Mouse (Mus musculus) C2C12 (cell line): ENCODE data around the gene Map3k12. TPM values are rescaled to one million over a fixed set of nuclear protein-coding genes. Genes with fewer than 3 reads are reported as not detected.

Experiments used
- H3K27me3 ChIP-seq: one replicate; pipeline ENCODE4 v1.6.1; 2011; ENCODE audit not compliant: control insufficient read depth, insufficient read depth, insufficient read length
- H3K36me3 ChIP-seq: one replicate; pipeline ENCODE4 v1.6.1; 2011; ENCODE audit not compliant: control insufficient read depth, insufficient read depth
- H3K4me3 ChIP-seq: one replicate; pipeline ENCODE4 v1.5.1; 2011; ENCODE audit warnings: mild to moderate bottlenecking, control low read depth; ENCODE audit not compliant: poor library complexity, insufficient read depth, severe bottlenecking
- H3K79me2 ChIP-seq: one replicate; pipeline ENCODE4 v1.6.1; 2011; ENCODE audit not compliant: control insufficient read depth, insufficient read depth
- H3K79me3 ChIP-seq: one replicate; pipeline ENCODE4 v1.6.1; 2011; ENCODE audit warnings: low read depth, control low read depth
- H3ac ChIP-seq: one replicate; pipeline ENCODE3; 2011; ENCODE audit warnings: low read depth; ENCODE audit not compliant: control insufficient read depth, insufficient read length
- CEBPB ChIP-seq: IDR thresholded peaks from one replicate; pipeline ENCODE4 v1.6.1; 2011; ENCODE audit warnings: low read depth, mild to moderate bottlenecking, control low read depth, moderate library complexity
- CTCF ChIP-seq: IDR thresholded peaks from one replicate; pipeline ENCODE4 v1.5.1; 2011; ENCODE audit not compliant: control insufficient read depth, insufficient read depth, insufficient read length
- FOSL1 ChIP-seq: IDR thresholded peaks from one replicate; pipeline ENCODE4 v1.8.0; 2011; ENCODE audit warnings: mild to moderate bottlenecking, low read length; ENCODE audit not compliant: poor library complexity, insufficient read depth, severe bottlenecking
- MAX ChIP-seq: IDR thresholded peaks from one replicate; pipeline ENCODE4 v1.6.1; 2011; ENCODE audit warnings: mild to moderate bottlenecking, control low read depth
- MYOD1 ChIP-seq: IDR thresholded peaks from one replicate; pipeline ENCODE4 v1.6.1; 2011; ENCODE audit warnings: low read depth; ENCODE audit not compliant: control insufficient read depth, insufficient read length
- MYOG ChIP-seq: IDR thresholded peaks from one replicate; pipeline ENCODE4 v1.6.1; 2011; ENCODE audit not compliant: control insufficient read depth, insufficient read length; ENCODE audit errors: extremely low read depth
- USF1 ChIP-seq: IDR thresholded peaks from one replicate; pipeline ENCODE4 v1.6.1; 2011; ENCODE audit warnings: low read depth, mild to moderate bottlenecking, control low read depth, moderate library complexity
- polyA plus RNA-seq: library from polyadenylated mRNA; unstranded; fragments of >200 nt; fragmentation: generic; extraction: Trizol; gene quantifications from one replicate; pipeline ENCODE4 v1.2.1, GENCODE M21; 2012; ENCODE audit warnings: missing spikeins

The Map3k12 gene
- polyA plus RNA-seq, 1 experiment, result 11.2 TPM

- H3K79me3 ChIP-seq, result peaks cover 38% of the 10 kb centered on the region
- H3K36me3 ChIP-seq, result peaks cover 99% of the 10 kb centered on the region
- H3K79me2 ChIP-seq, result peaks cover 51% of the 10 kb centered on the region
- H3K27me3 ChIP-seq, result no peaks in the 10 kb centered on the region
- no peak overlapping the region for H3ac ChIP-seq
- H3K4me3 ChIP-seq, result no peak overlapping the region
- no peak for TF ChIP-seq MYOG
- no peak for TF ChIP-seq MYOD1
- no peak for TF ChIP-seq CEBPB
- no peak for TF ChIP-seq CTCF
- no peak for TF ChIP-seq MAX
- no peak for TF ChIP-seq FOSL1
- TF ChIP-seq USF1, result no peak
Measured at GRCm38 (mm10) chr15:102498322-102498721, 18.5 kb downstream of the Map3k12 start.

GRCm38 (mm10) chr15:102487664-102488063 is 29.2 kb downstream of the Map3k12 start:
- H3K79me2 ChIP-seq, result peaks cover 99% of the 10 kb centered on the region
- peaks cover 63% of the 10 kb centered on the region for H3K79me3 ChIP-seq
- H3ac ChIP-seq, result no peak overlapping the region
- TF ChIP-seq CTCF (no peak), MYOD1 (no peak), MAX (no peak), CEBPB (no peak), USF1 (no peak), FOSL1 (no peak), MYOG (no peak)
- no peak overlapping the region for H3K4me3 ChIP-seq
- no peaks in the 10 kb centered on the region for H3K27me3 ChIP-seq
- H3K36me3 ChIP-seq, result peaks cover 100% of the 10 kb centered on the region

- TF ChIP-seq FOSL1 (no peak), CTCF (no peak), MAX (no peak)
- no peak overlapping the region for H3ac ChIP-seq
- H3K27me3 ChIP-seq, result no peaks in the 10 kb centered on the region
- H3K79me3 ChIP-seq, result peaks cover 67% of the 10 kb centered on the region
- H3K36me3 ChIP-seq, result peaks cover 99% of the 10 kb centered on the region
- no peak overlapping the region for H3K4me3 ChIP-seq
- peaks cover 99% of the 10 kb centered on the region for H3K79me2 ChIP-seq
Measured at GRCm38 (mm10) chr15:102485853-102486252, 31.0 kb downstream of the Map3k12 start.

GRCm38 (mm10) chr15:102483136-102483535 is 33.7 kb downstream of the Map3k12 start:
- Histone ChIP-seq H3ac (no peak overlapping the region), H3K36me3 (peaks cover 97% of the 10 kb centered on the region), H3K4me3 (no peak overlapping the region), H3K79me3 (peaks cover 69% of the 10 kb centered on the region), H3K27me3 (no peaks in the 10 kb centered on the region), H3K79me2 (peaks cover 99% of the 10 kb centered on the region)
- TF ChIP-seq MYOG, result no peak
- no peak for TF ChIP-seq MYOD1
- no peak for TF ChIP-seq CTCF
- TF ChIP-seq USF1, result no peak
- no peak for TF ChIP-seq CEBPB
- TF ChIP-seq MAX, result no peak
- no peak for TF ChIP-seq FOSL1

GRCm38 (mm10) chr15:102474520-102474919 is 42.3 kb downstream of the Map3k12 start:
- Histone ChIP-seq H3K27me3 (no peaks in the 10 kb centered on the region), H3ac (no peak overlapping the region), H3K79me2 (peaks cover 91% of the 10 kb centered on the region), H3K36me3 (peaks cover 79% of the 10 kb centered on the region), H3K4me3 (no peak overlapping the region), H3K79me3 (peaks cover 78% of the 10 kb centered on the region)
- TF ChIP-seq FOSL1 (no peak), MYOG (no peak), MYOD1 (no peak), CTCF (no peak), USF1 (no peak), MAX (no peak), CEBPB (no peak)

- Histone ChIP-seq H3ac (no peak overlapping the region), H3K79me2 (peaks cover 78% of the 10 kb centered on the region), H3K36me3 (peaks cover 78% of the 10 kb centered on the region), H3K79me3 (peaks cover 69% of the 10 kb centered on the region), H3K27me3 (no peaks in the 10 kb centered on the region), H3K4me3 (no peak overlapping the region)
- TF ChIP-seq MAX (no peak), FOSL1 (no peak), MYOG (no peak), CEBPB (no peak), MYOD1 (no peak), USF1 (no peak), CTCF (no peak)
Measured at GRCm38 (mm10) chr15:102473246-102473645, 43.6 kb downstream of the Map3k12 start.
